Mouse (Mus musculus) cerebellum, adult 11-12 months (tissue): ENCODE measurements around the gene Gfod2.

ENCODE experiments used
- DNase-seq: peaks from one replicate; pipeline ENCODE4 v3.0.0; 2022

Gfod2 gene

GRCm38 (mm10) chr8:105702001-105702401 is 56.5 kb downstream of the Gfod2 start:
- DNase-seq = peak; percentile 70

- peak; percentile 95 for DNase-seq
These were observed 57.3 kb downstream of the Gfod2 start, which contains the start of the genes Acd and Pard6a for GRCm38 (mm10) chr8:105700966-105701824. TSS of gene Acd (minus strand) at chr8:105701102. TSS of gene Pard6a (plus strand) at chr8:105701148.

- DNase-seq = no peak
These were observed 57.9 kb downstream of the Gfod2 start for GRCm38 (mm10) chr8:105700566-105700965.

GRCm38 (mm10) chr8:105699488-105700215 is 58.8 kb downstream of the Gfod2 start:
- DNase-seq = peak; percentile 49

- DNase-seq = peak; percentile 37
These were observed 59.7 kb downstream of the Gfod2 start for GRCm38 (mm10) chr8:105698734-105699133.

- peak; percentile 52 for DNase-seq
These were observed 61.2 kb downstream of the Gfod2 start for GRCm38 (mm10) chr8:105697196-105697780.

- peak; percentile 52 for DNase-seq
These were observed 63.2 kb downstream of the Gfod2 start for GRCm38 (mm10) chr8:105695080-105695780.

- peak; percentile 83 for DNase-seq
These were observed 64.2 kb downstream of the Gfod2 start for GRCm38 (mm10) chr8:105694051-105694799.

GRCm38 (mm10) chr8:105693648-105694047 is 64.8 kb downstream of the Gfod2 start:
- DNase-seq = peak; percentile 88

- peak; percentile 58 for DNase-seq
These were observed 65.8 kb downstream of the Gfod2 start for GRCm38 (mm10) chr8:105692449-105693182.

- no peak for DNase-seq
These were observed 67.5 kb downstream of the Gfod2 start for GRCm38 (mm10) chr8:105690978-105691377.

GRCm38 (mm10) chr8:105689983-105690360 is 68.5 kb downstream of the Gfod2 start:
- no peak for DNase-seq

- no peak for DNase-seq
These were observed 69.0 kb downstream of the Gfod2 start for GRCm38 (mm10) chr8:105689256-105689982.

- no peak for DNase-seq
These were observed 70.2 kb downstream of the Gfod2 start for GRCm38 (mm10) chr8:105688242-105688752.

- DNase-seq = no peak
These were observed 71.0 kb downstream of the Gfod2 start for GRCm38 (mm10) chr8:105687512-105687911.

GRCm38 (mm10) chr8:105686551-105686950 is 71.9 kb downstream of the Gfod2 start:
- DNase-seq = peak; percentile 14

GRCm38 (mm10) chr8:105685796-105686308 is 72.6 kb downstream of the Gfod2 start, which contains the start of gene Carmil2:
TSS of gene Carmil2 (plus strand) at chr8:105686274.
- DNase-seq = peak; percentile 44

GRCm38 (mm10) chr8:105685325-105685724 is 73.1 kb downstream of the Gfod2 start:
- no peak for DNase-seq

GRCm38 (mm10) chr8:105677891-105678290 is 80.6 kb downstream of the Gfod2 start:
- DNase-seq = no peak
